Mouse (Mus musculus): ENCODE measurements around the gene Cd86. TPM values are rescaled to one million over a fixed set of nuclear protein-coding genes. Genes with fewer than 3 reads are reported as not detected.

Gene Cd86
- total RNA-seq, 1 experiment from 2014 or later = 18.0 TPM

Other genes starting within 250 kb of the Cd86 start
- not detected in 2 replicates for gene Stfa3, start 210.7 kb downstream of the Cd86 start, total RNA-seq (2017)
- not detected in 2 replicates for gene Casr, start 103.9 kb downstream of the Cd86 start, total RNA-seq (2017)
- gene Ildr1, start 27.9 kb upstream of the Cd86 start, total RNA-seq (2017) = 0.45 and 0.63 TPM in 2 replicates
- gene Slc15a2, start 118.9 kb upstream of the Cd86 start, total RNA-seq (2017) = 46.8 and 70.9 TPM in 2 replicates
- 37.6 and 46.5 TPM in 2 replicates for gene Iqcb1, start 162.3 kb upstream of the Cd86 start, total RNA-seq (2017)
- not detected in 2 replicates for gene Eaf2, start 208.9 kb upstream of the Cd86 start, total RNA-seq (2017)
- gene Golgb1, start 209.1 kb upstream of the Cd86 start, total RNA-seq (2017) = 38.7 and 41.1 TPM in 2 replicates